Mouse (Mus musculus): ENCODE measurements around the gene Sc5d. TPM values are rescaled to one million over a fixed set of nuclear protein-coding genes. Genes with fewer than 3 reads are reported as not detected.

The Sc5d gene
- polyA plus RNA-seq, 1 experiment from 2014 or later, result 25.9 TPM

- peak overlapping the region; percentile 84 for H3K9ac ChIP-seq (ENCODE audit: low read length)
- 0 out of 2 replicates have a peak, but pooled peaks have one; percentile 4 for ATAC-seq (ENCODE audit: insufficient number of reproducible peaks, insufficient read depth, low FRiP score, low read depth)
- H3K4me3 ChIP-seq (ENCODE audit: control insufficient read depth in 1 of 2, insufficient read depth in 1 of 2, low read depth in 1 of 2, low read length in 2 of 2), result peak overlapping the region; percentile 78 to 90
- peaks cover 12% of the 10 kb centered on the region for H3K36me3 ChIP-seq (ENCODE audit: control insufficient read depth, insufficient read depth, low read length)
- 0% methylated on average over 18 of the region's 18 CpGs for WGBS
- no peaks in the 10 kb centered on the region for H3K27me3 ChIP-seq (ENCODE audit: control insufficient read depth, insufficient read depth, low read length)
- peak overlapping the region in 1 of 2 experiments; percentile 58; a peak in 1 of 4 replicates for H3K27ac ChIP-seq (replicated peaks in 1 of 2; ENCODE audit: control insufficient read depth in 1 of 2, insufficient read depth in 1 of 2, low read depth in 2 of 2, low read length in 2 of 2)
- 0 out of 4 replicates have a peak, but pooled peaks cover 0 to 4% of the 10 kb centered on the region in 2 experiments for H3K4me1 ChIP-seq (ENCODE audit: control insufficient read depth in 2 of 2, insufficient read depth in 2 of 2, low read length in 2 of 2)
- H3K9me3 ChIP-seq (ENCODE audit: control insufficient read depth, low read length), result no peaks in the 10 kb centered on the region
- peak overlapping the region; percentile 95 for H3K4me2 ChIP-seq (ENCODE audit: low read length)
Observed at GRCm38 (mm10) chr9:42263709-42264111, 346 bp downstream of the Sc5d start.

- no peaks in the 10 kb centered on the region for H3K27me3 ChIP-seq (ENCODE audit: control insufficient read depth, insufficient read depth, low read length)
- H3K9ac ChIP-seq (ENCODE audit: low read length), result no peak overlapping the region
- H3K4me1 ChIP-seq (ENCODE audit: control insufficient read depth in 2 of 2, insufficient read depth in 2 of 2, low read length in 2 of 2), result 0 out of 4 replicates have a peak, but pooled peaks cover 0 to 4% of the 10 kb centered on the region in 2 experiments
- no peak overlapping the region for H3K4me3 ChIP-seq (ENCODE audit: control insufficient read depth in 1 of 2, insufficient read depth in 1 of 2, low read depth in 1 of 2, low read length in 2 of 2)
- H3K27ac ChIP-seq (replicated peaks in 1 of 2; ENCODE audit: control insufficient read depth in 1 of 2, insufficient read depth in 1 of 2, low read depth in 2 of 2, low read length in 2 of 2), result no peak overlapping the region
- 92% methylated on average over 5 of the region's 5 CpGs for WGBS
- H3K4me2 ChIP-seq (ENCODE audit: low read length), result no peak overlapping the region
- no peaks in the 10 kb centered on the region for H3K9me3 ChIP-seq (ENCODE audit: control insufficient read depth, low read length)
- ATAC-seq (ENCODE audit: insufficient number of reproducible peaks, insufficient read depth, low FRiP score, low read depth), result no peak
- H3K36me3 ChIP-seq (ENCODE audit: control insufficient read depth, insufficient read depth, low read length), result peaks cover 43% of the 10 kb centered on the region
Observed at GRCm38 (mm10) chr9:42260481-42260880, 3.6 kb downstream of the Sc5d start.

- H3K4me2 ChIP-seq (ENCODE audit: low read length), result no peak overlapping the region
- H3K4me1 ChIP-seq (ENCODE audit: control insufficient read depth in 2 of 2, insufficient read depth in 2 of 2, low read length in 2 of 2), result no peaks in the 10 kb centered on the region
- 77% methylated on average over 6 of the region's 6 CpGs for WGBS
- H3K27ac ChIP-seq (replicated peaks in 1 of 2; ENCODE audit: control insufficient read depth in 1 of 2, insufficient read depth in 1 of 2, low read depth in 2 of 2, low read length in 2 of 2), result no peak overlapping the region
- H3K27me3 ChIP-seq (ENCODE audit: control insufficient read depth, insufficient read depth, low read length), result no peaks in the 10 kb centered on the region
- peaks cover 14% of the 10 kb centered on the region for H3K36me3 ChIP-seq (ENCODE audit: control insufficient read depth, insufficient read depth, low read length)
- H3K4me3 ChIP-seq (ENCODE audit: control insufficient read depth in 1 of 2, insufficient read depth in 1 of 2, low read depth in 1 of 2, low read length in 2 of 2), result no peak overlapping the region
- no peak overlapping the region for H3K9ac ChIP-seq (ENCODE audit: low read length)
- no peak for ATAC-seq (ENCODE audit: insufficient number of reproducible peaks, insufficient read depth, low FRiP score, low read depth)
- H3K9me3 ChIP-seq (ENCODE audit: control insufficient read depth, low read length), result no peaks in the 10 kb centered on the region
Observed at GRCm38 (mm10) chr9:42249112-42249511, 14.9 kb downstream of the Sc5d start.

- 79% methylated on average over 6 of the region's 6 CpGs for WGBS
- Histone ChIP-seq H3K4me2 (ENCODE audit: low read length) (no peak overlapping the region), H3K4me1 (ENCODE audit: control insufficient read depth in 2 of 2, insufficient read depth in 2 of 2, low read length in 2 of 2) (no peaks in the 10 kb centered on the region), H3K9ac (ENCODE audit: low read length) (no peak overlapping the region), H3K36me3 (ENCODE audit: control insufficient read depth, insufficient read depth, low read length) (0 out of 2 replicates have a peak, but pooled peaks cover 4% of the 10 kb centered on the region), H3K27me3 (ENCODE audit: control insufficient read depth, insufficient read depth, low read length) (no peaks in the 10 kb centered on the region), H3K9me3 (ENCODE audit: control insufficient read depth, low read length) (no peaks in the 10 kb centered on the region), H3K27ac (replicated peaks in 1 of 2; ENCODE audit: control insufficient read depth in 1 of 2, insufficient read depth in 1 of 2, low read depth in 2 of 2, low read length in 2 of 2) (no peak overlapping the region), H3K4me3 (ENCODE audit: control insufficient read depth in 1 of 2, insufficient read depth in 1 of 2, low read depth in 1 of 2, low read length in 2 of 2) (no peak overlapping the region)
- no peak for ATAC-seq (ENCODE audit: insufficient number of reproducible peaks, insufficient read depth, low FRiP score, low read depth)
Observed at GRCm38 (mm10) chr9:42246688-42247087, 17.4 kb downstream of the Sc5d start.

GRCm38 (mm10) chr9:42244173-42244572, 19.9 kb downstream of the Sc5d start:
- Histone ChIP-seq H3K9ac (ENCODE audit: low read length) (no peak overlapping the region), H3K4me1 (ENCODE audit: control insufficient read depth in 2 of 2, insufficient read depth in 2 of 2, low read length in 2 of 2) (0 out of 4 replicates have a peak, but pooled peaks cover 0 to 3% of the 10 kb centered on the region in 2 experiments), H3K4me2 (ENCODE audit: low read length) (no peak overlapping the region), H3K4me3 (ENCODE audit: control insufficient read depth in 1 of 2, insufficient read depth in 1 of 2, low read depth in 1 of 2, low read length in 2 of 2) (no peak overlapping the region), H3K36me3 (ENCODE audit: control insufficient read depth, insufficient read depth, low read length) (no peaks in the 10 kb centered on the region), H3K27ac (replicated peaks in 1 of 2; ENCODE audit: control insufficient read depth in 1 of 2, insufficient read depth in 1 of 2, low read depth in 2 of 2, low read length in 2 of 2) (no peak overlapping the region), H3K27me3 (ENCODE audit: control insufficient read depth, insufficient read depth, low read length) (no peaks in the 10 kb centered on the region), H3K9me3 (ENCODE audit: control insufficient read depth, low read length) (no peaks in the 10 kb centered on the region)
- ATAC-seq (ENCODE audit: insufficient number of reproducible peaks, insufficient read depth, low FRiP score, low read depth), result no peak
- 72% methylated on average over 5 of the region's 5 CpGs for WGBS

DNA sequence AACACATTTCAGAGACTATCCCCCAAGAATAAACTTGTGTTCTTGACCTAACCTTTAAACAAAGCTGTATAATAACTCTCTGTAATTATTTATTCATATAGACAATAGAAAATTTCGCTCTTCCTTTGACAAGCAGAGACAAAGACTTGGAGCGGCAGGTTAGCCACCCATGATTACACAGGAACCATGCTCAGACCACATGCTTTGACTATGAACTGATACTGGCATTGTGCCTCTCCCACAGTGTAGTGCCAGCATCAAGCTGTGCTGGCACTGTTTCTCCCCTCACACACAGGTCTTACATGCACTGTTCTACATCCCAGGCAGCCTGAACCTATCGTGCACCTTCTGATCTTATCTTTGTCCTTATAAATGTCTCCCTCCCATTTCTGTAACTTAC, 23.0 kb downstream of the Sc5d start:
- 72% methylated on average over 3 of the region's 3 CpGs for WGBS
- H3K27ac ChIP-seq (replicated peaks in 1 of 2; ENCODE audit: control insufficient read depth in 1 of 2, insufficient read depth in 1 of 2, low read depth in 2 of 2, low read length in 2 of 2), result no peak overlapping the region
- H3K4me3 ChIP-seq (ENCODE audit: control insufficient read depth in 1 of 2, insufficient read depth in 1 of 2, low read depth in 1 of 2, low read length in 2 of 2), result no peak overlapping the region
- no peaks in the 10 kb centered on the region for H3K36me3 ChIP-seq (ENCODE audit: control insufficient read depth, insufficient read depth, low read length)
- ATAC-seq (ENCODE audit: insufficient number of reproducible peaks, insufficient read depth, low FRiP score, low read depth), result no peak
- no peak overlapping the region for H3K9ac ChIP-seq (ENCODE audit: low read length)
- no peaks in the 10 kb centered on the region for H3K9me3 ChIP-seq (ENCODE audit: control insufficient read depth, low read length)
- 0 out of 4 replicates have a peak, but pooled peaks cover 0 to 3% of the 10 kb centered on the region in 2 experiments for H3K4me1 ChIP-seq (ENCODE audit: control insufficient read depth in 2 of 2, insufficient read depth in 2 of 2, low read length in 2 of 2)
- H3K4me2 ChIP-seq (ENCODE audit: low read length), result no peak overlapping the region
- H3K27me3 ChIP-seq (ENCODE audit: control insufficient read depth, insufficient read depth, low read length), result no peaks in the 10 kb centered on the region

DNA sequence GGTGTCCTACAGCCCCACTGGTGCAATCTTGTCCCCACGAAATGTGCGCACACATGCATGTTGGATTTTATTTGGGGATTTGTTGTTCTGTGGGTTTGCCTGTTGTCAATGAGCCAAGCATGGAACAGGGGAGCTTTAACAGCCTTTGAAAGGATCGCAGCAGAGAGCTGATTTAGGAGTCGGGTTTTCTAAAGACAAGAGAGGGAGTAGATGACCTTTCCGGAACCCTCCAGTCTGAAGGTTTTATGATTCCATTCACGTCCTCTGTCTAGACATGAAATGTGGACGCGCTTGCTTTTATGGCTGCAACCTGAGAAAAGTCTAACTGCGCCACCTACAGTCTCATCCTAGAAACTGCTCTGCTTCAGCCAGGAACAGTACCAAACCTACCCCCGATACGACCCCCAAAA, 23.5 kb downstream of the Sc5d start:
- H3K9me3 ChIP-seq (ENCODE audit: control insufficient read depth, low read length), result no peaks in the 10 kb centered on the region
- H3K4me1 ChIP-seq (ENCODE audit: control insufficient read depth in 2 of 2, insufficient read depth in 2 of 2, low read length in 2 of 2), result 0 out of 4 replicates have a peak, but pooled peaks cover 0 to 3% of the 10 kb centered on the region in 2 experiments
- H3K27me3 ChIP-seq (ENCODE audit: control insufficient read depth, insufficient read depth, low read length), result no peaks in the 10 kb centered on the region
- H3K36me3 ChIP-seq (ENCODE audit: control insufficient read depth, insufficient read depth, low read length), result no peaks in the 10 kb centered on the region
- no peak for ATAC-seq (ENCODE audit: insufficient number of reproducible peaks, insufficient read depth, low FRiP score, low read depth)
- H3K27ac ChIP-seq (replicated peaks in 1 of 2; ENCODE audit: control insufficient read depth in 1 of 2, insufficient read depth in 1 of 2, low read depth in 2 of 2, low read length in 2 of 2), result no peak overlapping the region
- WGBS, result 28% methylated on average over 11 of the region's 11 CpGs
- H3K9ac ChIP-seq (ENCODE audit: low read length), result no peak overlapping the region
- H3K4me3 ChIP-seq (ENCODE audit: control insufficient read depth in 1 of 2, insufficient read depth in 1 of 2, low read depth in 1 of 2, low read length in 2 of 2), result no peak overlapping the region
- 0 out of 2 replicates have a peak overlapping the region, but pooled peaks have one; percentile 26 for H3K4me2 ChIP-seq (ENCODE audit: low read length)

DNA sequence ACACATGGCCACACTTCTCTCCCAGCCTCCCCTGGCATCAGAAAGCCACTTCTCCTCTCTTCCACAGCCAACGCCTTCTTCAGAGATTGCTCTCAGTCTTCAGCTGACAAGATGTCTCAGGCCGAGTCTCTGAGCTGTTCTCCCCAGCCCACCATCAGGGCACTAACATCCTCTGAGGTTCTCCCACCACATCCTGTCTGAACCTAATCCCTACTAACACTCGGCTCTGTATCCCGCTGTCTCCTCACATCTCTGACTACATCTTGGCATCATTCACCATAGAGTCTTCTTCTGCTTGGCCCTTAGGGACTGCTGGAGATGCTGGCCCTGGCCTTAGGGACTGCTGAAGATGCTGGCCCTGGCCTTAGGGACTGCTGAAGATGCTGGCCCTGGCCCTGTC, 25.2 kb downstream of the Sc5d start:
- ATAC-seq (ENCODE audit: insufficient number of reproducible peaks, insufficient read depth, low FRiP score, low read depth), result no peak

More for the DNA sequence above, 25.2 kb downstream of the Sc5d start:
- WGBS, result 77% methylated on average over 4 of the region's 4 CpGs
- Histone ChIP-seq H3K27ac (replicated peaks in 1 of 2; ENCODE audit: control insufficient read depth in 1 of 2, insufficient read depth in 1 of 2, low read depth in 2 of 2, low read length in 2 of 2) (no peak overlapping the region), H3K4me2 (ENCODE audit: low read length) (no peak overlapping the region), H3K4me3 (ENCODE audit: control insufficient read depth in 1 of 2, insufficient read depth in 1 of 2, low read depth in 1 of 2, low read length in 2 of 2) (no peak overlapping the region), H3K27me3 (ENCODE audit: control insufficient read depth, insufficient read depth, low read length) (no peaks in the 10 kb centered on the region), H3K4me1 (ENCODE audit: control insufficient read depth in 2 of 2, insufficient read depth in 2 of 2, low read length in 2 of 2) (0 out of 4 replicates have a peak, but pooled peaks cover 0 to 3% of the 10 kb centered on the region in 2 experiments), H3K9me3 (ENCODE audit: control insufficient read depth, low read length) (no peaks in the 10 kb centered on the region), H3K36me3 (ENCODE audit: control insufficient read depth, insufficient read depth, low read length) (no peaks in the 10 kb centered on the region), H3K9ac (ENCODE audit: low read length) (no peak overlapping the region)
